Mouse (Mus musculus) brain, embryonic 14.5 days (tissue): ENCODE results near the gene Foxd3.
A peak's percentile ranks its signal among the peaks of the same experiment; 100 is the strongest.

Source experiments
- CTCF ChIP-seq: fragments of 200-500 bp; IDR thresholded peaks from 2 replicates; pipeline ENCODE4 v1.5.1; 2012; ENCODE audit warnings: inconsistent platforms, mild to moderate bottlenecking, moderate library complexity, borderline replicate concordance; ENCODE audit not compliant: insufficient read depth, insufficient read length; ENCODE audit errors: extremely low read depth
- POLR2A ChIP-seq: fragments of 200-500 bp; IDR thresholded peaks from 2 replicates; pipeline ENCODE4 v1.6.1; 2012; ENCODE audit warnings: mild to moderate bottlenecking, inconsistent platforms, borderline replicate concordance; ENCODE audit not compliant: poor library complexity, insufficient read depth, insufficient read length, severe bottlenecking; ENCODE audit errors: extremely low read depth

GRCm38 (mm10) chr4:99660981-99661380, 4.9 kb downstream of the Foxd3 start:
- peak; percentile 83 for TF ChIP-seq CTCF
- no peak for TF ChIP-seq POLR2A
